Mouse (Mus musculus): Measurements from ENCODE around the gene Gm16253.

- TF ChIP-seq CTCF (IDR thresholded peaks at IDR 0.05; ENCODE audit: control insufficient read depth, insufficient read depth, low read length), result no peak
- TF ChIP-seq POLR2A (IDR thresholded peaks at IDR 0.05; ENCODE audit: borderline replicate concordance, control insufficient read depth, low read depth, low read length), result no peak
These were observed 42.5 kb upstream of the Gm16253 start for GRCm38 (mm10) chr3:96534300-96534699.

All from bone marrow, adult 2 months (tissue).